Mouse (Mus musculus) urinary bladder, postnatal 14 days (tissue): ENCODE results near the gene Kdm2b.

Source experiments
- DNase-seq: peaks from one replicate; pipeline ENCODE4 v3.0.0; 2021; ENCODE audit warnings: low spot score

Kdm2b gene

GRCm38 (mm10) chr5:122926341-122926740, 63.3 kb downstream of the Kdm2b start:
- DNase-seq = no peak

- peak; percentile 72 for DNase-seq
Observed at GRCm38 (mm10) chr5:122925534-122925958, 64.1 kb downstream of the Kdm2b start.

- no peak for DNase-seq
Observed at GRCm38 (mm10) chr5:122923871-122924465, 65.7 kb downstream of the Kdm2b start.

- DNase-seq = no peak
Observed at GRCm38 (mm10) chr5:122921941-122922340, 67.7 kb downstream of the Kdm2b start.

- no peak for DNase-seq
Observed at GRCm38 (mm10) chr5:122920557-122920956, 69.1 kb downstream of the Kdm2b start.

GRCm38 (mm10) chr5:122917982-122918711, 71.5 kb downstream of the Kdm2b start:
- no peak for DNase-seq

- DNase-seq = no peak
Observed at GRCm38 (mm10) chr5:122916147-122916546, 73.5 kb downstream of the Kdm2b start.

GRCm38 (mm10) chr5:122912863-122913262, 76.8 kb downstream of the Kdm2b start:
- no peak for DNase-seq

GRCm38 (mm10) chr5:122909481-122909880, 80.1 kb downstream of the Kdm2b start:
- DNase-seq = no peak

GRCm38 (mm10) chr5:122908001-122908400, 81.6 kb downstream of the Kdm2b start:
- no peak for DNase-seq

- DNase-seq = no peak
Observed at GRCm38 (mm10) chr5:122907182-122907581, 82.4 kb downstream of the Kdm2b start.

- no peak for DNase-seq
Observed at GRCm38 (mm10) chr5:122903165-122903564, 86.5 kb downstream of the Kdm2b start.

- no peak for DNase-seq
Observed at GRCm38 (mm10) chr5:122902228-122902627, 87.4 kb downstream of the Kdm2b start.

GRCm38 (mm10) chr5:122901666-122902065, 88.0 kb downstream of the Kdm2b start:
- no peak for DNase-seq

GRCm38 (mm10) chr5:122901179-122901578, 88.4 kb downstream of the Kdm2b start:
- DNase-seq = no peak

GRCm38 (mm10) chr5:122900558-122901171, 89.0 kb downstream of the Kdm2b start:
- no peak for DNase-seq

GRCm38 (mm10) chr5:122899777-122900557, 89.7 kb downstream of the Kdm2b start:
- DNase-seq = peak; percentile 91

- DNase-seq = no peak
Observed at GRCm38 (mm10) chr5:122898963-122899776, 90.5 kb downstream of the Kdm2b start.

- DNase-seq = no peak
Observed at GRCm38 (mm10) chr5:122898153-122898552, 91.5 kb downstream of the Kdm2b start.

- DNase-seq = no peak
Observed at GRCm38 (mm10) chr5:122894821-122895220, 94.8 kb downstream of the Kdm2b start.

- peak; percentile 50 for DNase-seq
Observed at GRCm38 (mm10) chr5:122894007-122894637, 95.5 kb downstream of the Kdm2b start.
